16 mouse cellular contexts compared by ENCODE assay signal in the genomic region with DNA sequence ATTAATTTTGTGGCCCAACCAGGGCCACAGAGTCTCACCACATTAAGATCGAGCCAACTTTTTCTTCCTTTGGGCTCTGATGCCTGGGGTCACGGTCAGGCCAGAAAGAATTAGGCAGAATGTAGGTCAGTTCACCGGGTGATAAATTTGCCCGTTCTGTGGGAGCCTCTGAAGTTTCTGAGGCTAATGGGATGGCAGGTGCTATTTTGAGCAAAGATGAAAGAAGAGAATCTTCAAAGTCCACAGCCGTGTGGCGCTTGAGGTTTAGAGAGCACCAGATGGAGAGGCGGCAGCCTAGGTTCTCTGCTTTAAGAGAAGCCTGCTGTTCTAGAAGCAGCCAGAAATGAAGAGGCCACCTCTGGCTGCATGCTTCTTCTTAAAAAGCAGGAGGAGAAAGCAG. TPM values are rescaled to one million over a fixed set of nuclear protein-coding genes. Genes with fewer than 3 reads are reported as not detected.
DNase-seq lines count a peak whose midpoint lies in the region; ATAC-seq and TF ChIP-seq lines count a peak whose summit lies in the region.
"Had no signal": no experiment of that assay in that cellular context is flagged by ENCODE, and none has a peak within 500 bp of the region (broad histone marks: within the 10 kb centered on the region; RNA-seq: fewer than 3 reads in every experiment).

No protein-coding gene starts in this region.

- H3K4me3 ChIP-seq in midbrain, embryonic 16.5 days (ENCODE audit: low read depth, low read length): no peak overlapping the region
- H3K4me3 ChIP-seq in midbrain, embryonic 10.5 days: no peak overlapping the region
- H3K4me3 ChIP-seq: forebrain, embryonic 15.5 days; heart, embryonic 10.5 days; stomach, embryonic 15.5 days had no signal

- no peaks in the 10 kb centered on the region for H3K9me3 ChIP-seq in midbrain, embryonic 16.5 days (replicated peaks; ENCODE audit: control insufficient read depth, low read length, poor library complexity, severe bottlenecking)
- no peaks in the 10 kb centered on the region for H3K9me3 ChIP-seq in midbrain, embryonic 10.5 days (replicated peaks)
- H3K9me3 ChIP-seq: forebrain, embryonic 15.5 days; heart, embryonic 10.5 days; stomach, embryonic 15.5 days had no signal

- no peak for DNase-seq in midbrain, embryonic 10.5 days (ENCODE audit: low spot score)
- DNase-seq in brain, embryonic 14.5 days (ENCODE audit: low read depth): peak; percentile 67
- DNase-seq in retina, postnatal 1 day: peak; percentile 59
- DNase-seq in spleen, adult 18-20 months: no peak
- DNase-seq in heart, postnatal 4 days: no peak
- DNase-seq: cerebellum, adult 11 months; kidney, postnatal 14 days; left cerebral cortex, postnatal 4 days; lung, postnatal 4 days; right cerebral cortex, postnatal 4 days had no signal

- TF ChIP-seq CTCF in brain, embryonic 14.5 days (IDR thresholded peaks at IDR 0.05; ENCODE audit: borderline replicate concordance, extremely low read depth, insufficient read depth, insufficient read length): no peak

- 59% methylated on average over 7 of the region's 7 CpGs for WGBS in midbrain, embryonic 16.5 days
- WGBS in midbrain, embryonic 10.5 days: 81% methylated on average over 7 of the region's 7 CpGs

- no peaks in the 10 kb centered on the region for H3K4me1 ChIP-seq in midbrain, embryonic 16.5 days (ENCODE audit: control insufficient read depth, insufficient read depth, low read length)
- peaks cover 1% of the 10 kb centered on the region for H3K4me1 ChIP-seq in midbrain, embryonic 10.5 days
- H3K4me1 ChIP-seq: forebrain, embryonic 15.5 days; stomach, embryonic 15.5 days had no signal

- TF ChIP-seq POLR2A in brain, embryonic 14.5 days (IDR thresholded peaks at IDR 0.05; ENCODE audit: borderline replicate concordance, extremely low read depth, insufficient read depth, insufficient read length, poor library complexity, severe bottlenecking): no peak

- ATAC-seq in midbrain, embryonic 16.5 days: no peak; the same call in 1 of the 2 replicates
- no peak for ATAC-seq in megakaryocyte, adult 5-6 weeks (ENCODE audit: poor library complexity, severe bottlenecking)
- ATAC-seq: forebrain, embryonic 15.5 days had no signal

- H3K4me2 ChIP-seq in midbrain, embryonic 16.5 days (ENCODE audit: low read length): no peak overlapping the region
- H3K4me2 ChIP-seq: forebrain, embryonic 15.5 days; stomach, embryonic 15.5 days had no signal

- peak overlapping the region; percentile 49; the same call in 1 of the 2 replicates for H3K27ac ChIP-seq in midbrain, embryonic 16.5 days (ENCODE audit: low read length)
- H3K27ac ChIP-seq in midbrain, embryonic 10.5 days (replicated peaks): no peak overlapping the region
- H3K27ac ChIP-seq: forebrain, embryonic 15.5 days; heart, embryonic 10.5 days; stomach, embryonic 15.5 days had no signal

- H3K9ac ChIP-seq in midbrain, embryonic 16.5 days (ENCODE audit: low read depth, low read length): no peak overlapping the region
- H3K9ac ChIP-seq: forebrain, embryonic 15.5 days; stomach, embryonic 15.5 days had no signal

- H3K27me3 ChIP-seq in midbrain, embryonic 16.5 days (ENCODE audit: control insufficient read depth, insufficient read depth, low read depth, low read length): no peaks in the 10 kb centered on the region
- H3K27me3 ChIP-seq in midbrain, embryonic 10.5 days (ENCODE audit: low read depth, poor library complexity, severe bottlenecking): no peaks in the 10 kb centered on the region
- H3K27me3 ChIP-seq: forebrain, embryonic 15.5 days; stomach, embryonic 15.5 days had no signal

- no peaks in the 10 kb centered on the region for H3K36me3 ChIP-seq in midbrain, embryonic 16.5 days (ENCODE audit: control insufficient read depth, insufficient read depth, low read length)
- no peaks in the 10 kb centered on the region for H3K36me3 ChIP-seq in midbrain, embryonic 10.5 days
- H3K36me3 ChIP-seq: forebrain, embryonic 15.5 days; heart, embryonic 10.5 days; stomach, embryonic 15.5 days had no signal

RNA-seq across cellular contexts. Expression of gene Cd83, which starts 48.2 kb away (rescaled TPM):
- polyA plus RNA-seq in midbrain, embryonic 16.5 days (2015; fragmentation: Nextera tagmentation; extraction: Ambion mirVana): 23.5 and 28.1 TPM in 2 replicates
- 4.7 and 4.9 TPM in 2 replicates for polyA plus RNA-seq in midbrain, embryonic 10.5 days (2016; fragmentation: Nextera tagmentation; extraction: Ambion mirVana)
- 5.9 and 9.8 TPM in 2 replicates for polyA plus RNA-seq in brain, embryonic 14.5 days (2012; rRNA removed)
- total RNA-seq in megakaryocyte, adult 5-6 weeks (2015): 1.2 and 1.7 TPM in 2 replicates
- 0.81 and 1.4 TPM in 2 replicates for total RNA-seq in megakaryocyte, adult 5-6 weeks (2017)
- total RNA-seq in heart, postnatal 4 days (2021): 1 to 10 TPM; 2.3 to 2.7 TPM
- total RNA-seq: common myeloid progenitor, adult 5-6 weeks had no signal

Comparison
In these comparisons a context has a peak if more than half of its experiments do, and no peak if none do; other contexts are left out.
1. DNase-seq: peak in brain, embryonic 14.5 days (single experiment) and retina, postnatal 1 day (single experiment); none in midbrain, embryonic 10.5 days (single experiment), spleen, adult 18-20 months (0 of 2) and heart, postnatal 4 days (single experiment).